Comparison of ENCODE assay signal across 15 mouse cellular contexts in the genomic region with DNA sequence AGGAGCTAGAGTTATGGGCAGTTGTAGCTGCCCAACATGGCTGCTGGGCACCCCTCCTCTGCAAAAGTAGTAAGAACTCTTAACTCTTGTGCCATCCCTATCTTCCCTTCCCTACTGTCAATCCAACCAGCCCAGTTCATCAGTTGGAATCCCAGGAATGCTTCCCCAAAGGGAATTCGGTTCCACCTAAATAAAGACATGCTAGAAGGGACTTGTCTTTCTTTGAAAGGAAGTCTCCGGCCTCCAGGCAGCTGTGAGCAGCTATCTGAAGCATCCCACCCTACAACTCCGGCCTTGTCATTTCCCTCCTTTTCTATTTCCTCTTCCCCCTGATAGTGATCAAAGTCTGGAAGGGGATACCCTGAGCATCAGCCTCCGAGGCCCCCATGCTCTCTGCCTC. TPM values are rescaled to one million over a fixed set of nuclear protein-coding genes. Genes with fewer than 3 reads are reported as not detected.
"Had no signal": no experiment of that assay in that cellular context is flagged by ENCODE, and none has a peak within 500 bp of the region (broad histone marks: within the 10 kb centered on the region; RNA-seq: fewer than 3 reads in every experiment).

No protein-coding gene starts in this region.

- DNase-seq: kidney, adult 9 months; kidney, postnatal 4 days; left cerebral cortex, postnatal 4 days; lung, embryonic 14.5 days; lung, postnatal 10 days; right cerebral cortex, postnatal 14 days; thymus, postnatal 4 days had no signal

- H3K9ac ChIP-seq: limb, embryonic 15.5 days; liver, embryonic 12.5 days; lung, embryonic 14.5 days; midbrain, embryonic 12.5 days had no signal

- H3K27me3 ChIP-seq: limb, embryonic 15.5 days; liver, embryonic 12.5 days; megakaryocyte, embryonic 14.5 days; midbrain, embryonic 12.5 days had no signal

- ATAC-seq: liver, embryonic 12.5 days; midbrain, embryonic 16.5 days had no signal

- H3K4me3 ChIP-seq: layer of hippocampus, adult 2 months; limb, embryonic 15.5 days; liver, embryonic 12.5 days; megakaryocyte, embryonic 14.5 days; midbrain, embryonic 12.5 days had no signal

- H3K9me3 ChIP-seq: limb, embryonic 15.5 days; liver, embryonic 12.5 days; megakaryocyte, embryonic 14.5 days; midbrain, embryonic 12.5 days had no signal

- H3K27ac ChIP-seq: kidney, postnatal 0 days; layer of hippocampus, adult 2 months; limb, embryonic 15.5 days; liver, embryonic 12.5 days; macrophage; midbrain, embryonic 12.5 days had no signal

- H3K4me2 ChIP-seq: limb, embryonic 15.5 days; liver, embryonic 12.5 days; lung, embryonic 14.5 days; midbrain, embryonic 12.5 days had no signal

- H3K36me3 ChIP-seq: limb, embryonic 15.5 days; liver, embryonic 12.5 days; midbrain, embryonic 12.5 days had no signal

RNA-seq across cellular contexts. Expression of gene Milr1, which starts 44.8 kb away (rescaled TPM):
- total RNA-seq: layer of hippocampus, adult 2 months had no signal
